Mouse (Mus musculus) cortical plate, adult 2 months (tissue): ENCODE data around the gene Prickle2.

ENCODE experiments used
- CTCF ChIP-seq: fragments of 200-500 bp; IDR thresholded peaks from 2 replicates; pipeline ENCODE4 v1.5.1; 2011; ENCODE audit warnings: mild to moderate bottlenecking, control low read depth, low read length; ENCODE audit not compliant: insufficient read depth; ENCODE audit errors: extremely low read depth
- POLR2A ChIP-seq: fragments of 200-500 bp; IDR thresholded peaks from 2 replicates; pipeline ENCODE4 v1.6.1; 2011; ENCODE audit warnings: mild to moderate bottlenecking, low read length, control low read depth; ENCODE audit not compliant: insufficient read depth; ENCODE audit errors: extremely low read depth

- TF ChIP-seq CTCF (no peak), POLR2A (peak; percentile 69)
Measured at GRCm38 (mm10) chr6:92480941-92481689, 224.8 kb downstream of the Prickle2 start.
